Mouse (Mus musculus): Measurements from ENCODE around the gene Cnr2. TPM values are rescaled to one million over a fixed set of nuclear protein-coding genes. Genes with fewer than 3 reads are reported as not detected.
A peak's percentile ranks its signal among the peaks of the same experiment; 100 is the strongest.

The Cnr2 gene
- total RNA-seq, 2 experiments from 2014 or later: 0.12 to 0.16 TPM

DNA sequence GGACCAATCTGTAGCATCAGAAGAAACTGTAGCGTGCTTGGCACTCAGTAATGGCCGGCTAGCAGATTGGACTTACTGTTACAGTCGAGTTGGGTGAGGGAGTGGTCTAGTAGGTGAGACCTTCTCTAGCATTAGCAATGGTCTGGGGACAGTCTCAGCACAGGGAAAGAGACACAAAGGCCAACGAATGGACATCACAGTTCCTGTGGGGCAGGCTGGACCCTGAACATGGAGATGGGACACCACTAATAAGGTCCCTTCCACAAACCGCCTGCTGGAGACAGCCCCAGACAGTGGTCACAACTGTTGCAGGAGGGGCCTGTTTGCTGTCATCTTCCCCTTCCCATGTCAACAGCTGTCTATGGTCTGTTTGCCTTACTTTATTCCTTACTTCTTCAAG, 66.5 kb downstream of the Cnr2 start:
- intact Hi-C loops (cut with DNase I): no loop called here

DNA sequence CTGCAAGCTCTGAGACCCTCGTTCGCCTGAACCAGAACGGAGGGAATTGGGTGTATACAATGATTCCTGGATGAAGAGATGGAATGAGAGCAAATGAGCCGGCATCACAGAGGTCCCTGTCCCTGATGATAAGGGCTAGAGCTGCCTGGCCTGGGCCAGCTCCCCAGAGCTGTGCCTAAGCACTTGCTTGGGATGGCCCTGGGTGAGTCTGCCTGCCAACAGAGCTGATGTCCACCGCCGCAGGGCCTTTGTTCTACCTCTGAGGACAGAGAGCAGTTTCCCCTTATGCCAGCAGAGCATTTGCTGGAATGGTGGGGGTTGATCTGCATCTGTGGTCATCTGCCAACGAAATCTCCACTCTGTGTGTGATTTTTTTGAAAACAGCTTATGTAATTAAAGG, 67.0 kb downstream of the Cnr2 start:
- intact Hi-C loops (cut with DNase I): no loop called here

More for the DNA sequence above, 66.5 kb downstream of the Cnr2 start:
- no peak for DNase-seq

DNA sequence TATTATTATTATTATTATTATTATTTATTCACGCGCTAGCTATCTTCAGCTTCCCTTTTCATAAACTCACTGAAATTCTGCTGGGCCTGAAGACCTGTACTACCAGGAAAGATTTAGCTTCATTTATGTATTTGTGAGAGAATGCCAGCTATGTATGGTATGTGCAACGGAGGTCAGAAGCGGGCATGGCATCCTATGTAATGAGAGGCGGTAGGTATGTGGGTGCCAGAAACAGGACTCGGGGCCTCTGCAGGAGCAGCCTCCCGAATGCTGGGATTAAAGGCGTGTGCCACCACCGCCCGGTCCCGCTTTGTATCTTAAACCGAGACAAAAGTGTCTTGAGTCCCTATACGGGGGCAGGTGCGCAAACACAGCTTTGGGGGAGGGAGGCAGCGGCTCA, 67.8 kb downstream of the Cnr2 start:
- DNase-seq: no peak
- intact Hi-C loops (cut with DNase I): no loop called here

More for the DNA sequence above, 67.0 kb downstream of the Cnr2 start:
- no peak for DNase-seq

DNA sequence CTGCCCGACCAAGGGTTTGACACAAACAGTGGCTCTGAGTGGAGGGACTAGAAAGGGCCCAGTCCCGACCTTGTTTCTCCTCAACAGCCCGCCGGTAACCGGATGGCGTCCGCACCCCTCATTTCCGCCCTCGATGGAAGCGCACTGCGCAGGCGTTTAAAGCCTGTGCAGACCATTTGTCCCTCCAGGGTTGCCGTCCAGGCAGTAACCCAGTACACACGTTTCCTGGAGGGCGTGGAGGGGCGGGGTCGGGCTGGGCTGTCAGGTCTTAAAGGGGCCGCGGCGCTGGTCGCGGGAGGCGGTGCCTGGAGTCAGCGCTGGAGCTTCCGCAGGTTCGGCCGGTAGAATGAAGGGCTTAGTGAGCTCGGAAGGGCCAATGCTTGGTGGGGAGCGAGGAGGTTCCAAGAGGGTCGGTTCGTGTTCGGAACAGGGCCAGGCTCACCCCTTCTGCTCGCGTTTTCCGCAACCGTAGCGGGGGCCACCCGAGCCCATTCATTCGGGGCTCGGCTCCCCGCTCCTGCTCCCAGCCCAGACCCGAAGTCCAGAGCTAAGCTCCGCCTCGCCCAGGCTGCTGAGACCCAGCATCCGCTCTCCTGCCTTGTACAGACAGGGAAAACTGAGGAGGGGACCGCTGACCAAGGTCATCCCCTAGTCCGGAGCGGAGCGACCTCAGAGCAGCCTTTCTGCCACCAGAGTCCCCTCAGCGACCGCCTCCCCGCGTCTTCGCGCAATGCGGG, 68.4 kb downstream of the Cnr2 start, which contains the start of gene Gale:
Gale (plus strand) TSS at position 271 of the 737 bp plus-strand sequence.
- intact Hi-C loops (cut with DNase I): no loop called here
- peak; percentile 97 for DNase-seq

DNA sequence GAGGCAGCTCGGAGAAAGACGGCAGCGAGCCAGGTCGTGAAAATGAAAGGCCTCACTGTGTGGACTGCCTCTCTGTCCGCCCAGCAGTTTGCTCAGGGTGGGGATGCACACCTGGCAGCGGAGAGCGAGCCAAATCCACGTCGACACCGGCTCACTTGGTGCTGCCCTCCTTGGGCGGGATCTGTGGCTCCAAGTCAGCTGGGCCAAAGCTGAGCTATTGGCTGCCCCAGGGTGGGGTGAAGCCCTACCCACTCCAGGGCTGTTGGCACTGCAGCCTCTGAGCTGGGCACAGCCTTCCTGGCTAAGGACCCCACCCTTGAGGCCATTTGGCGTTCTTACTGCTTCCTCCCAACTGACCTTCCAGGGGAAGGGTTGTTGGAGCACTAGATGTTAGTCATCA, 69.2 kb downstream of the Cnr2 start:
- DNase-seq: peak; percentile 49
- intact Hi-C loops (cut with DNase I): no loop called here

DNA sequence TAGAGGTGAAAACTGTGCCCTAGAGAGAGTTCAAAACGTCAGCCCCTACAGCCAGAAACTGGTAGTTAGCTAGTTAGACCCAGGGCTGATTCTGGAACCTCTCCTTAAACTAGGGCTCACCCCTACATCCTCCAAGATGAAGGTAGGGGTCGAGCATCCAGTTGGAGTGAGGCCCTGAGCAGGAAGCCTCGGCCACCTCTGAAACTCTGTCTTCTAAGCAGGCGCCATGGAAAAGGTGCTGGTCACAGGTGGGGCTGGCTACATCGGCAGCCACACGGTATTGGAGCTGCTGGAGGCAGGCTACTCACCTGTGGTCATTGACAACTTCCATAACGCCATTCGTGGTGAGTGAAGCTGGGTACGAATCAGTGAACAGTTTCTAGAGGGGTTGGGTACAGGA, 69.9 kb downstream of the Cnr2 start:
- intact Hi-C loops (cut with DNase I): no loop called here
- no peak for DNase-seq

DNA sequence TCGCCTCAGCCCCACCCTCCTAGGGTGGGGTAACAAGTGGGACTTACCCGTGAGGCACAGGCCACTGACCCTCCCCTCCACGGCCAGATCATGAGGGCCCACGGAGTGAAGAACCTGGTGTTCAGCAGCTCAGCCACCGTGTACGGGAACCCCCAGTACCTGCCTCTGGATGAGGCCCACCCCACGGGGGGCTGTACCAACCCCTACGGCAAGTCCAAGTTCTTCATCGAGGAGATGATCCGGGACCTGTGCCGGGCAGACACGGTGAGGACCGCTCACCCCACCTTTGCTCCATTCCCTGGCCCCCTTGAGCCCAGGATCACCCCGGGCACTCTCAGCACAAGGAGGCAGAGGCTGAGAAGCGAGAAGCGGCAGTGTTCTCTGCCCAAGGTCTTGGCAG, 71.1 kb downstream of the Cnr2 start:
- no peak for DNase-seq
- intact Hi-C loops (cut with DNase I): no loop called here

DNA sequence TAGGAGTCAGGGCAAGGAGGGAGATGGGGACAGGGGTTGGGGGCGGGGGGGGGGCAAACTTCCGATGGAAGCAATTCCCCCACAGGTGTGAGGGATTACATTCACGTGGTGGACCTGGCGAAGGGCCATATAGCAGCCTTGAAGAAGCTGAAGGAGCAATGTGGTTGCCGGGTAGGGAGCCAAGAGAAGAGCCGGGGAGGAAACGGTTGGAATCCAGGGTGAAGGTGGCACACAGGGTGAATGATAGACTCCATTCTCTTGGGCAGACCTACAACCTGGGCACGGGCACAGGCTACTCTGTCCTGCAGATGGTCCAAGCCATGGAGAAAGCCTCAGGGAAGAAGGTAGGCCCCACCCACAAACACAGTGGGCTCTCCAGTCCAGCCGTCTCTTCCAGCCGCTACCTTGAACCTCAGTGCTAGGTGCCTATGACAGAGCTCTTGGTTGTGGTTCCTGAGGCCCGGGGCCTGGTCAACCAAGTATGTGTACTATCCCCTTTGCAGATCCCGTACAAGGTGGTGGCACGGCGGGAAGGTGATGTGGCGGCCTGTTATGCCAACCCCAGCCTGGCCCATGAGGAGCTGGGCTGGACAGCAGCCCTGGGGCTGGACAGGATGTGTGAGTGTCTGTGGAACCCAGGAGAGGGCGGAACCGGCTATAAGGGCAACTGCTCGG, 72.0 kb downstream of the Cnr2 start:
- intact Hi-C loops (cut with DNase I): no loop called here
- DNase-seq: no peak

DNA sequence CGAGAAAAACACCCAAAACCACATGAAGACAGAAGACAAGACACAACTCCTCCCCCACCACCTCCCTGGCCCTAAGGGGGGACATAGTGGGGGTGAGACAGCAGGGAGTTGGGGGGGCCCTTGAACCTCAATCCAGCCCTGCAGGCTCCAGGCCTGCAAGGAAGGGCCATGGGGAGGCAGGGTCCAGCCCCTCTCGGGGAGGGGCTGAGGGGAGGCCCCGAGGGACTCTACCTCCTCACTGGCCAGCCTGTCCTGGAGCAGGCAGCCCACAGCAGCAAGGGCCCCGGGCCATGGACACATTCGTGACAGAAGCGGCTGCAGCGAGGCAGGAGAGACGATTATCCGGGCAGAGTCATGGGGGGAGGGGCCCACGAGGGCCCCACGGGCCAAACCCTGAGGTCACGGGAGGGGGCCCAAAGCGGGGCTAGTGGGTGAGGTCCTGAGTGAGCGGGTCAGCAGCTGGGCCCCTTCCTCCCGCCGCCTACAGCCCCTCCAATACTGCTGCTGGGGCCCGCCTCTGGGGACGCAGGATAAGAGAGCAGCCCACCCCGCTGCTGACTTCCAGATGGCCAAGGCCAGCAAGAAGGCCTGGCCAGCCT, 73.2 kb downstream of the Cnr2 start:
- intact Hi-C loops (cut with DNase I): no loop called here

DNA sequence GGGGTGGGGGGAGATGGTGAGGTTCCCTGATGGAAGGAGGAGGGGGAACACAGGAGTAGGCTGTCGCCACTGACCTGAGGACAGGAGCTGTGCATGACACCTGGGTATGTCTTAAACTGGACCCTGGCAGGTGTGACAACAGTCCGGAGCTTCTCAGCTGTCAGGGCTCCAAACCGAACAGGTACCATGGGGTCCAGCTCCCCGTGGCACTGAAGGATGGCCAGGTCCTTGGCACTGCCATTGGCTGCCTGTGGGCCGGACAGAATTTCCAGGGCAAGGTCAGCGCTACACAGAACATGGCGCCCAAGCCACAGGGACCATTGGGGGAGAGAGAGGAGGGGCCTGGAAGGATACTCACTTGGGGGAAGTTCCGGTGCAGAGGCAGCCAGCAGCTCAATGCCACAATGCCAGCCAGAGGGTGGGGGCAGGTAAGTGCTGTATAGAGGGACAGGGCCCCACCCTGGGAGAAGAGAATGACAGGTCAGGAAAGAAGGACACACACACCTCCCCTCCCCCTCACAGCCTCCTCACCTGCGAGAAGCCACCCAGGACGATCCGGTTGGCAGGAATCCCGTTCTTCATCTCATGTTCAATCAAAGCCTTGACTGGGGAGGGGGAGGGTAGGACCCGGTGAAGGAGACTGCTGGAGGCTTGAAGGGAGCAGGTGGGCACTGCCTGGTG, 74.0 kb downstream of the Cnr2 start:
- no peak for DNase-seq
- intact Hi-C loops (cut with DNase I): no loop called here

More for the DNA sequence above, 73.2 kb downstream of the Cnr2 start:
- no peak for DNase-seq

Other genes with a start within 250 kb of the Cnr2 start
- under 1 TPM; 0.28 to 0.32 TPM for gene Ifnlr1, start 209.1 kb upstream of the Cnr2 start, total RNA-seq (2021)
- under 1 TPM; 0.24 to 0.26 TPM for gene Il22ra1, start 167.2 kb upstream of the Cnr2 start, total RNA-seq (2021)
- gene Myom3, start 135.7 kb upstream of the Cnr2 start, total RNA-seq (2021): under 1 TPM; 0.81 to 0.86 TPM
- gene Srsf10, start 39.6 kb upstream of the Cnr2 start, total RNA-seq (2021): 100 to 1,000 TPM; 103 to 120 TPM
- 10 to 100 TPM; 41.1 to 45.2 TPM for gene Pnrc2, start 21.5 kb upstream of the Cnr2 start, total RNA-seq (2021)
- 10 to 100 TPM; 44.2 to 46.8 TPM for gene Fuca1, start 25.3 kb downstream of the Cnr2 start, total RNA-seq (2021)
- 10 to 100 TPM; 30.2 to 33.9 TPM for gene Hmgcl, start 51.1 kb downstream of the Cnr2 start, total RNA-seq (2021)
- 10 to 100 TPM; 30.9 to 35.8 TPM for gene Gale, start 68.3 kb downstream of the Cnr2 start, total RNA-seq (2021)
- 100 to 1,000 TPM; 110 to 122 TPM for gene Lypla2, start 77.2 kb downstream of the Cnr2 start, total RNA-seq (2021)
- gene Pithd1, start 91.9 kb downstream of the Cnr2 start, total RNA-seq (2021): 10 to 100 TPM; 31.0 to 38.1 TPM
- 10 to 100 TPM; 34.9 to 36.1 TPM for gene Eloa, start 126.4 kb downstream of the Cnr2 start, total RNA-seq (2021)
- gene Rpl11, start 158.0 kb downstream of the Cnr2 start, total RNA-seq (2021): 100 to 1,000 TPM; 347 to 361 TPM
- 10 to 100 TPM; 50.9 to 52.7 TPM for gene Id3, start 248.1 kb downstream of the Cnr2 start, total RNA-seq (2021)

All from left cerebral cortex, postnatal 4 days (tissue).